9 mouse cellular contexts compared by ENCODE assay signal in the genomic region with DNA sequence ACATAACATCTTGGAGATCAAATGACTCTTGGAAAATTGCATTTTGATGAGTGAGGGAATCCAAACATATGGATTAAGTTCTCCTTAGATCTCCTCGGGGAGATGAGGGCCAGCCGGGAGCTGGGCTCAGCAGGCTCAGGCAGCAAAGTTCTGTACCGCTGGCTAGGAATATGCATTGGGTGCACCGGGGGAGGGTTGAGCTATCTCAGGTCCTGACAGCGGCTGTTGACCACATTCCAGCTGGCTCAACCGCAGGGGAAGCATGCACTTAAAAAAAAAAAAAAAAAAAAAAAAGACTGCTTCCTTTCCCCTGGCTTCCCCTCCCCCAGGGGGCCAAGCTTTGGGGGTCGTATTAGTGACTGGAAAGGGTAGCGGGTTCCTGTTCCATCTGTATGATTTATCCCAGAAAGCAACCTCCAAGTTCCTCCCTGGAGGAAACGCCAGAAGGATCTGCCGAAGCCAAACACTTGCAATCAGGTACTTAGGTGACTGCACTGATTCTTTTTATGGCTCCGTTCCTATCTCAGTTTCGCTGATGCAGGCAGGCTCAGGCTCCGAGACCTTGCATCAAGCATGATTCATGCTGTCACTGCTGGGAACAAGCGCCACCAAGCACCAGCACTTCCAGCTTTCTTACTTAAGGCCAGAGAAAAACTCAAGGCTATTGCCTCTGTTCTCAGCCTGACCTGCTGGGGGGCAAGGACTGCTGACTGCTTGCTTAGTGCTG.
DNase-seq lines count a peak whose midpoint lies in the region; ATAC-seq lines count a peak whose summit lies in the region.
"Had no signal": no experiment of that assay in that cellular context is flagged by ENCODE, and none has a peak within 500 bp of the region (broad histone marks: within the 10 kb centered on the region; RNA-seq: fewer than 3 reads in every experiment).

No protein-coding gene starts in this region.

- peak overlapping the region; percentile 28 for H3K4me3 ChIP-seq in heart, embryonic 15.5 days
- H3K4me3 ChIP-seq in stomach, embryonic 14.5 days (ENCODE audit: low read depth, low read length) = no peak overlapping the region

- peak overlapping the region; percentile 55 for H3K4me2 ChIP-seq in heart, embryonic 15.5 days
- H3K4me2 ChIP-seq in stomach, embryonic 14.5 days (replicated peaks; ENCODE audit: low read depth, low read length) = peak overlapping the region; percentile 8; the same call in 1 of the 2 replicates

- H3K9ac ChIP-seq in heart, embryonic 15.5 days = no peak overlapping the region
- H3K9ac ChIP-seq in stomach, embryonic 14.5 days (replicated peaks; ENCODE audit: low read depth, low read length) = no peak overlapping the region

- intact Hi-C loops in left cerebral cortex, postnatal 25 days (cut with DNase I) = no loop called here
- intact Hi-C loops in left cerebral cortex, postnatal 36 days (cut with DNase I) = no loop called here

- H3K36me3 ChIP-seq in heart, embryonic 15.5 days = no peaks in the 10 kb centered on the region
- H3K36me3 ChIP-seq in stomach, embryonic 14.5 days (ENCODE audit: control insufficient read depth, insufficient read depth, low read length) = no peaks in the 10 kb centered on the region

- peak; percentile 21 to 30 for DNase-seq in left cerebral cortex, postnatal 25 days (ENCODE audit: low spot score in 2 of 2)
- DNase-seq in left cerebral cortex, postnatal 36 days (ENCODE audit: low spot score in 2 of 2) = no peak
- DNase-seq in adipocyte (ENCODE audit: low spot score) = peak; percentile 54
- no peak for DNase-seq in layer of hippocampus, postnatal 14 days (ENCODE audit: low spot score in 2 of 2)
- DNase-seq in urinary bladder, postnatal 25 days (ENCODE audit: low spot score) = no peak
- no peak for DNase-seq in ovary, postnatal 10 days (ENCODE audit: low spot score)
- DNase-seq: retina, postnatal 1 day had no signal

- no peak for ATAC-seq in heart, embryonic 15.5 days (replicated peaks; ENCODE audit: insufficient number of reproducible peaks, insufficient read depth, low FRiP score, low read depth)
- ATAC-seq in stomach, embryonic 14.5 days (ENCODE audit: insufficient number of reproducible peaks, insufficient read depth, low FRiP score, low read depth) = no peak

- whole genome bisulfite sequencing in heart, embryonic 15.5 days = 2% methylated on average over 14 of the region's 14 CpGs
- 5% methylated on average over 14 of the region's 14 CpGs for WGBS in stomach, embryonic 14.5 days

- H3K4me1 ChIP-seq in heart, embryonic 15.5 days (replicated peaks) = peaks cover 36% of the 10 kb centered on the region
- peaks cover 9% of the 10 kb centered on the region; the same call in 1 of the 2 replicates for H3K4me1 ChIP-seq in stomach, embryonic 14.5 days (ENCODE audit: control insufficient read depth, insufficient read depth, low read length)

- peaks cover 14% of the 10 kb centered on the region for H3K27me3 ChIP-seq in heart, embryonic 15.5 days
- no peaks in the 10 kb centered on the region for H3K27me3 ChIP-seq in stomach, embryonic 14.5 days (ENCODE audit: control insufficient read depth, insufficient read depth, low read length)

- H3K9me3 ChIP-seq in heart, embryonic 15.5 days (replicated peaks) = 0 out of 2 replicates have a peak, but pooled peaks cover 6% of the 10 kb centered on the region
- H3K9me3 ChIP-seq in stomach, embryonic 14.5 days (ENCODE audit: control insufficient read depth, low read depth, low read length) = peaks cover 9% of the 10 kb centered on the region; the same call in 1 of the 2 replicates

- no peak overlapping the region for H3K27ac ChIP-seq in heart, embryonic 15.5 days
- no peak overlapping the region for H3K27ac ChIP-seq in stomach, embryonic 14.5 days (ENCODE audit: low read length)

Comparison
In these comparisons a context has a peak if more than half of its experiments do, and no peak if none do; other contexts are left out.
1. DNase-seq: peak in left cerebral cortex, postnatal 25 days (2 of 2) and adipocyte (single experiment); none in left cerebral cortex, postnatal 36 days (0 of 2), layer of hippocampus, postnatal 14 days (0 of 2), urinary bladder, postnatal 25 days (single experiment) and ovary, postnatal 10 days (single experiment).